Mouse (Mus musculus): ENCODE measurements around the gene Fbxl12. TPM values are rescaled to one million over a fixed set of nuclear protein-coding genes. Genes with fewer than 3 reads are reported as not detected.

The Fbxl12 gene
- total RNA-seq, 1 experiment: 13.0 TPM

- Histone ChIP-seq H3K27ac (ENCODE audit: insufficient read depth, low read depth, low read length, poor library complexity, severe bottlenecking) (no peak overlapping the region), H3K36me3 (ENCODE audit: control insufficient read depth, insufficient read depth, low read length, poor library complexity, severe bottlenecking) (peaks cover 33% of the 10 kb centered on the region), H3K4me1 (ENCODE audit: control insufficient read depth in 2 of 2, insufficient read depth in 2 of 2, low read length in 2 of 2, poor library complexity in 1 of 2) (peaks cover 0 to 14% of the 10 kb centered on the region in 2 experiments; a peak in 2 of 4 replicates), H3K9me3 (ENCODE audit: control insufficient read depth, insufficient read depth, low read depth, low read length) (no peaks in the 10 kb centered on the region), H3K9ac (ENCODE audit: insufficient read depth, low read depth, low read length, poor library complexity, severe bottlenecking) (no peak overlapping the region), H3K4me3 (ENCODE audit: insufficient read depth in 1 of 2, low read depth in 1 of 2, low read length in 2 of 2, poor library complexity in 1 of 2, severe bottlenecking in 1 of 2) (no peak overlapping the region)
- DNase-seq (ENCODE audit: low read depth, low spot score): no peak
- in situ Hi-C loops (cut with MboI; ENCODE audit: low sequenced_read_pairs in 2 of 2, unreplicated experiment in 2 of 2): no loop called here
- TF ChIP-seq HCFC1 (IDR thresholded peaks at IDR 0.05; ENCODE audit: borderline replicate concordance, insufficient read depth, low read length): no peak
- no peak for TF ChIP-seq CHD2 (IDR thresholded peaks at IDR 0.05; ENCODE audit: low read depth, low read length)
- TF ChIP-seq MAFK (IDR thresholded peaks at IDR 0.05; ENCODE audit: insufficient read depth, low read depth, low read length): no peak
- TF ChIP-seq ZNF384 (IDR thresholded peaks at IDR 0.05; ENCODE audit: low read depth, low read length): no peak
- TF ChIP-seq ZC3H11A (IDR thresholded peaks at IDR 0.05; ENCODE audit: borderline replicate concordance, low read depth, low read length): no peak
Observed at GRCm38 (mm10) chr9:20665925-20666324, 21.4 kb upstream of the Fbxl12 start.

GRCm38 (mm10) chr9:20664982-20665637 lies 20.5 kb upstream of the Fbxl12 start:
- Histone ChIP-seq H3K9ac (ENCODE audit: insufficient read depth, low read depth, low read length, poor library complexity, severe bottlenecking) (no peak overlapping the region), H3K36me3 (ENCODE audit: control insufficient read depth, insufficient read depth, low read length, poor library complexity, severe bottlenecking) (peaks cover 41% of the 10 kb centered on the region), H3K27ac (ENCODE audit: insufficient read depth, low read depth, low read length, poor library complexity, severe bottlenecking) (no peak overlapping the region), H3K4me1 (ENCODE audit: control insufficient read depth in 2 of 2, insufficient read depth in 2 of 2, low read length in 2 of 2, poor library complexity in 1 of 2) (peaks cover 0 to 16% of the 10 kb centered on the region in 2 experiments; a peak in 2 of 4 replicates), H3K9me3 (ENCODE audit: control insufficient read depth, insufficient read depth, low read depth, low read length) (no peaks in the 10 kb centered on the region), H3K4me3 (ENCODE audit: insufficient read depth in 1 of 2, low read depth in 1 of 2, low read length in 2 of 2, poor library complexity in 1 of 2, severe bottlenecking in 1 of 2) (no peak overlapping the region)
- TF ChIP-seq ZNF384 (IDR thresholded peaks at IDR 0.05; ENCODE audit: low read depth, low read length) (no peak), HCFC1 (IDR thresholded peaks at IDR 0.05; ENCODE audit: borderline replicate concordance, insufficient read depth, low read length) (no peak), CHD2 (IDR thresholded peaks at IDR 0.05; ENCODE audit: low read depth, low read length) (no peak), ZC3H11A (IDR thresholded peaks at IDR 0.05; ENCODE audit: borderline replicate concordance, low read depth, low read length) (no peak), MAFK (IDR thresholded peaks at IDR 0.05; ENCODE audit: insufficient read depth, low read depth, low read length) (no peak)
- DNase-seq (ENCODE audit: low read depth, low spot score): no peak
- in situ Hi-C loops (cut with MboI; ENCODE audit: low sequenced_read_pairs in 2 of 2, unreplicated experiment in 2 of 2): no loop called here

GRCm38 (mm10) chr9:20664366-20664765 lies 19.8 kb upstream of the Fbxl12 start:
- no peak for DNase-seq (ENCODE audit: low read depth, low spot score)
- peaks cover 43% of the 10 kb centered on the region for H3K36me3 ChIP-seq (ENCODE audit: control insufficient read depth, insufficient read depth, low read length, poor library complexity, severe bottlenecking)
- no peak overlapping the region for H3K9ac ChIP-seq (ENCODE audit: insufficient read depth, low read depth, low read length, poor library complexity, severe bottlenecking)
- no peak overlapping the region for H3K27ac ChIP-seq (ENCODE audit: insufficient read depth, low read depth, low read length, poor library complexity, severe bottlenecking)
- no peak overlapping the region for H3K4me3 ChIP-seq (ENCODE audit: insufficient read depth in 1 of 2, low read depth in 1 of 2, low read length in 2 of 2, poor library complexity in 1 of 2, severe bottlenecking in 1 of 2)
- peaks cover 0 to 16% of the 10 kb centered on the region in 2 experiments; a peak in 2 of 4 replicates for H3K4me1 ChIP-seq (ENCODE audit: control insufficient read depth in 2 of 2, insufficient read depth in 2 of 2, low read length in 2 of 2, poor library complexity in 1 of 2)
- in situ Hi-C loops (cut with MboI; ENCODE audit: low sequenced_read_pairs in 2 of 2, unreplicated experiment in 2 of 2): no loop called here
- H3K9me3 ChIP-seq (ENCODE audit: control insufficient read depth, insufficient read depth, low read depth, low read length): no peaks in the 10 kb centered on the region
- TF ChIP-seq HCFC1 (IDR thresholded peaks at IDR 0.05; ENCODE audit: borderline replicate concordance, insufficient read depth, low read length) (no peak), MAFK (IDR thresholded peaks at IDR 0.05; ENCODE audit: insufficient read depth, low read depth, low read length) (no peak), CHD2 (IDR thresholded peaks at IDR 0.05; ENCODE audit: low read depth, low read length) (no peak), ZC3H11A (IDR thresholded peaks at IDR 0.05; ENCODE audit: borderline replicate concordance, low read depth, low read length) (no peak), ZNF384 (IDR thresholded peaks at IDR 0.05; ENCODE audit: low read depth, low read length) (no peak)

- no peak for DNase-seq (ENCODE audit: low read depth, low spot score)
- Histone ChIP-seq H3K4me1 (ENCODE audit: control insufficient read depth in 2 of 2, insufficient read depth in 2 of 2, low read length in 2 of 2, poor library complexity in 1 of 2) (peaks cover 0 to 18% of the 10 kb centered on the region in 2 experiments; a peak in 2 of 4 replicates), H3K27ac (ENCODE audit: insufficient read depth, low read depth, low read length, poor library complexity, severe bottlenecking) (no peak overlapping the region), H3K4me3 (ENCODE audit: insufficient read depth in 1 of 2, low read depth in 1 of 2, low read length in 2 of 2, poor library complexity in 1 of 2, severe bottlenecking in 1 of 2) (no peak overlapping the region), H3K9ac (ENCODE audit: insufficient read depth, low read depth, low read length, poor library complexity, severe bottlenecking) (no peak overlapping the region), H3K36me3 (ENCODE audit: control insufficient read depth, insufficient read depth, low read length, poor library complexity, severe bottlenecking) (peaks cover 47% of the 10 kb centered on the region), H3K9me3 (ENCODE audit: control insufficient read depth, insufficient read depth, low read depth, low read length) (no peaks in the 10 kb centered on the region)
- in situ Hi-C loops (cut with MboI; ENCODE audit: low sequenced_read_pairs in 2 of 2, unreplicated experiment in 2 of 2): no loop called here
- no peak for TF ChIP-seq HCFC1 (IDR thresholded peaks at IDR 0.05; ENCODE audit: borderline replicate concordance, insufficient read depth, low read length)
- no peak for TF ChIP-seq ZC3H11A (IDR thresholded peaks at IDR 0.05; ENCODE audit: borderline replicate concordance, low read depth, low read length)
- no peak for TF ChIP-seq ZNF384 (IDR thresholded peaks at IDR 0.05; ENCODE audit: low read depth, low read length)
- no peak for TF ChIP-seq CHD2 (IDR thresholded peaks at IDR 0.05; ENCODE audit: low read depth, low read length)
- no peak for TF ChIP-seq MAFK (IDR thresholded peaks at IDR 0.05; ENCODE audit: insufficient read depth, low read depth, low read length)
Observed at GRCm38 (mm10) chr9:20663956-20664355, 19.4 kb upstream of the Fbxl12 start.

Data from ES-E14 (cell line).